ENCODE assay signal across 8 mouse cellular contexts in the genomic region with DNA sequence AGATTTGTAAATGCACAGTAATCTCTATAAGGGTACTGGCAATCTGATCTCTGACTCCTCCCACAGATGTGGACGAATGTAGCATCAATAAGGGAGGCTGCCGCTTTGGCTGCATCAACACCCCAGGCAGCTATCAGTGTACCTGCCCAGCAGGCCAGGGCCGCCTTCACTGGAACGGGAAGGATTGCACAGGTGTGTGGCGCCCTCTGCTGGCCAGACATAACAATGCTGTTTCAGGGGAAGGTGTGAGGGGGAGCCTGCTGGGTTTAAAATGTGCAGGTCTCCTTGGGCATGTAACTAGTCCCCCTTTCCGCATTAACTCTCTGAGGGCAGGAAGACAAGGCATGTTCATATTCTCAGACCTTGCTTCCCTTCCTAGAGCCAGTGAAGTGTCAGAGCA. TPM values are rescaled to one million over a fixed set of nuclear protein-coding genes. Genes with fewer than 3 reads are reported as not detected.
A peak's percentile ranks its signal among the peaks of the same experiment; 100 is the strongest.
DNase-seq lines count a peak whose midpoint lies in the region; ATAC-seq and TF ChIP-seq lines count a peak whose summit lies in the region.

No protein-coding gene starts in this region.

- peak; percentile 73 for ATAC-seq in embryonic facial prominence, embryonic 14.5 days (ENCODE audit: low read depth)

- TF ChIP-seq CTCF in CH12.LX (conservative IDR thresholded peaks at IDR 0.05 in 1 of 2, IDR thresholded peaks at IDR 0.05 in 1 of 2; ENCODE audit: low read depth in 2 of 2, low read length in 2 of 2) = peak; percentile 85 to 96

- WGBS in embryonic facial prominence, embryonic 14.5 days = 13% methylated on average over 6 of the region's 6 CpGs

- peak; percentile 98 for TF ChIP-seq RAD21 in CH12.LX (IDR thresholded peaks at IDR 0.05; ENCODE audit: low read depth, low read length)

- intact Hi-C loops in heart, postnatal 14 days (cut with DNase I) = loop anchor here (1.0 to 5.0 kb wide), 3 partner anchors 78 to 256 kb away; a partner anchor contains a TSS

- DNase-seq in CH12.LX (ENCODE audit: extremely low read depth) = peak; percentile 78
- peak; percentile 87 for DNase-seq in adrenal gland, postnatal 25 days
- DNase-seq in embryonic facial prominence, embryonic 14.5 days (ENCODE audit: low spot score) = no peak
- peak; percentile 82 to 87 for DNase-seq in heart, postnatal 14 days
- peak; percentile 57 for DNase-seq in layer of hippocampus, adult 9-11 months
- peak; percentile 79 for DNase-seq in lung, postnatal 36 days
- peak; percentile 72 to 89 for DNase-seq in right cerebral cortex, postnatal 10 days (ENCODE audit: low spot score in 2 of 2)
- peak; percentile 80 for DNase-seq in urinary bladder, postnatal 14 days (ENCODE audit: low spot score)

- TF ChIP-seq EP300 in CH12.LX (IDR thresholded peaks at IDR 0.05; ENCODE audit: low read length) = no peak

- dilution Hi-C loops in CH12.LX (cut with MboI; ENCODE audit: extremely low pct_ligation_motif_present, extremely low pct_unique_long_range_greater_than_20kb, low sequenced_read_pairs) = no loop called here

- peaks cover 72% of the 10 kb centered on the region for H3K27me3 ChIP-seq in CH12.LX (replicated peaks)
- no peaks in the 10 kb centered on the region for H3K27me3 ChIP-seq in embryonic facial prominence, embryonic 14.5 days (replicated peaks; ENCODE audit: control insufficient read depth, insufficient read depth, low read length)

- no peak overlapping the region for H3K4me2 ChIP-seq in CH12.LX (ENCODE audit: insufficient read depth, low read depth, poor library complexity, severe bottlenecking)
- H3K4me2 ChIP-seq in embryonic facial prominence, embryonic 14.5 days (ENCODE audit: low read depth, low read length) = no peak overlapping the region

- H3K79me2 ChIP-seq in CH12.LX (replicated peaks; ENCODE audit: control insufficient read depth, extremely low read depth, insufficient read depth, poor library complexity, severe bottlenecking) = no peaks in the 10 kb centered on the region

- in situ Hi-C loops in CH12.LX (cut with MboI; ENCODE audit: low pct_ligation_motif_present, low pct_unique_long_range_greater_than_20kb, low sequenced_read_pairs) = loop anchor here (5.0 to 10.0 kb wide), 2 partner anchors 81 to 179 kb away; a partner anchor contains a TSS

- no peak overlapping the region for H3K4me3 ChIP-seq in CH12.LX (replicated peaks in 1 of 3; ENCODE audit: low read depth in 2 of 3, low read length in 2 of 3, poor library complexity in 1 of 3)
- no peak overlapping the region for H3K4me3 ChIP-seq in embryonic facial prominence, embryonic 14.5 days (ENCODE audit: low read depth, low read length)

- H3K36me3 ChIP-seq in CH12.LX (replicated peaks in 1 of 2; ENCODE audit: control insufficient read depth in 1 of 2, insufficient read depth in 1 of 2, low read length in 1 of 2) = no peaks in the 10 kb centered on the region
- H3K36me3 ChIP-seq in embryonic facial prominence, embryonic 14.5 days (ENCODE audit: control insufficient read depth, insufficient read depth, low read length) = peaks cover 53% of the 10 kb centered on the region

- TF ChIP-seq POLR2A in CH12.LX (IDR thresholded peaks at IDR 0.05; ENCODE audit: low read depth, low read length) = no peak

- H3K9me3 ChIP-seq in CH12.LX (replicated peaks; ENCODE audit: low read length) = no peaks in the 10 kb centered on the region
- H3K9me3 ChIP-seq in embryonic facial prominence, embryonic 14.5 days (ENCODE audit: control insufficient read depth, low read length) = no peaks in the 10 kb centered on the region

- no peaks in the 10 kb centered on the region for H3K4me1 ChIP-seq in CH12.LX (ENCODE audit: control insufficient read depth in 1 of 2, insufficient read depth in 2 of 2)
- peaks cover 16% of the 10 kb centered on the region for H3K4me1 ChIP-seq in embryonic facial prominence, embryonic 14.5 days (ENCODE audit: control insufficient read depth, insufficient read depth, low read length)

- H3K27ac ChIP-seq in CH12.LX (ENCODE audit: insufficient read depth, low read depth) = no peak overlapping the region
- no peak overlapping the region for H3K27ac ChIP-seq in embryonic facial prominence, embryonic 14.5 days (replicated peaks; ENCODE audit: low read depth, low read length)

- H3K9ac ChIP-seq in CH12.LX (ENCODE audit: insufficient read depth, low read depth) = no peak overlapping the region
- no peak overlapping the region for H3K9ac ChIP-seq in embryonic facial prominence, embryonic 14.5 days (ENCODE audit: low read depth, low read length)

TF ChIP-seq in CH12.LX, 34 proteins besides CTCF, POLR2A, EP300 and RAD21:
- TF ChIP-seq IRF4 (IDR thresholded peaks at IDR 0.05; ENCODE audit: low read depth, low read length) (peak; percentile 27; the same call in 1 of the 2 replicates), MXI1 (IDR thresholded peaks at IDR 0.05; ENCODE audit: low read depth, low read length) (no peak), E2F4 (IDR thresholded peaks at IDR 0.05; ENCODE audit: insufficient replicate concordance, low read depth, low read length) (no peak), ZC3H11A (IDR thresholded peaks at IDR 0.05; ENCODE audit: low read depth, low read length) (peak; percentile 92), JUND (conservative IDR thresholded peaks at IDR 0.05; ENCODE audit: low read depth, low read length) (no peak), NELFE (IDR thresholded peaks at IDR 0.05; ENCODE audit: low read depth, low read length) (peak; percentile 45; the same call in 1 of the 2 replicates), MYC (IDR thresholded peaks at IDR 0.05; ENCODE audit: low read depth, low read length) (0 out of 2 replicates have a peak, but pooled peaks have one; percentile 15), SMC3 (IDR thresholded peaks at IDR 0.05; ENCODE audit: low read depth, low read length) (peak; percentile 98)

RNA-seq across cellular contexts. Expression of a gene that starts 13.3 kb away (rescaled TPM):
- total RNA-seq in CH12.LX (2012; rRNA removed) (7.6 and 14.7 TPM in 2 replicates), CH12.LX (2014; rRNA removed) (2.5 and 3.7 TPM in 2 replicates)
- 10.1 and 12.5 TPM in 2 replicates for polyA plus RNA-seq in CH12.LX (2012; ENCODE audit: insufficient read length, low read depth)
- total RNA-seq in adrenal gland, postnatal 25 days (2021) = 41.5 and 45.5 TPM in 2 replicates
- polyA plus RNA-seq in embryonic facial prominence, embryonic 14.5 days (2014; fragmentation: Nextera tagmentation; extraction: Ambion mirVana) = 30.6 and 35.7 TPM in 2 replicates
- 10 to 100 TPM; 16.6 to 17.0 TPM for total RNA-seq in heart, postnatal 14 days (2021)

RNA-seq across cellular contexts. Expression of a gene that starts 21.7 kb away (rescaled TPM):
- total RNA-seq in CH12.LX (2012; rRNA removed) (0.08 and 0.50 TPM in 2 replicates), CH12.LX (2014; rRNA removed) (not detected in 2 replicates)
- 0.10 and 0.19 TPM in 2 replicates for polyA plus RNA-seq in CH12.LX (2012; ENCODE audit: insufficient read length, low read depth)
- total RNA-seq in adrenal gland, postnatal 25 days (2021) = 23.1 and 28.0 TPM in 2 replicates
- 8.1 and 8.8 TPM in 2 replicates for polyA plus RNA-seq in embryonic facial prominence, embryonic 14.5 days (2014; fragmentation: Nextera tagmentation; extraction: Ambion mirVana)
- total RNA-seq in heart, postnatal 14 days (2021) = 1 to 10 TPM in 1 of 2 experiments, under 1 TPM in 1; 0.46 to 1.4 TPM

RNA-seq across cellular contexts. Expression of a gene that starts 43.9 kb away (rescaled TPM):
- 56.9 and 81.8 TPM in 2 replicates for total RNA-seq in CH12.LX (2012; rRNA removed)
- 31.3 and 33.3 TPM in 2 replicates for total RNA-seq in CH12.LX (2014; rRNA removed)
- polyA plus RNA-seq in CH12.LX (2012; ENCODE audit: insufficient read length, low read depth) = 53.6 and 57.4 TPM in 2 replicates
- total RNA-seq in adrenal gland, postnatal 25 days (2021) = 1.8 and 3.1 TPM in 2 replicates
- polyA plus RNA-seq in embryonic facial prominence, embryonic 14.5 days (2014; fragmentation: Nextera tagmentation; extraction: Ambion mirVana) = 8.9 and 9.4 TPM in 2 replicates
- total RNA-seq in heart, postnatal 14 days (2021) = 1 to 10 TPM; 4.7 to 7.1 TPM
